Mouse (Mus musculus): Measurements from ENCODE around the gene Aurka.

Aurka gene

GRCm38 (mm10) chr2:172381341-172381740 is 11.0 kb upstream of the Aurka start:
- no peak for DNase-seq (ENCODE audit: low read depth, low spot score)

- DNase-seq (ENCODE audit: low read depth, low spot score): no peak
These were observed 10.2 kb upstream of the Aurka start for GRCm38 (mm10) chr2:172380513-172380912.

- no peak for DNase-seq (ENCODE audit: low read depth, low spot score)
These were observed 8.0 kb upstream of the Aurka start for GRCm38 (mm10) chr2:172378332-172378731.

- DNase-seq (ENCODE audit: low read depth, low spot score): no peak
These were observed 6.7 kb upstream of the Aurka start for GRCm38 (mm10) chr2:172376999-172377515.

GRCm38 (mm10) chr2:172376551-172376950 is 6.2 kb upstream of the Aurka start:
- no peak for DNase-seq (ENCODE audit: low read depth, low spot score)

- DNase-seq (ENCODE audit: low read depth, low spot score): no peak
These were observed 923 bp upstream of the Aurka start for GRCm38 (mm10) chr2:172371258-172371657.

- no peak for DNase-seq (ENCODE audit: low read depth, low spot score)
These were observed 7.2 kb downstream of the Aurka start for GRCm38 (mm10) chr2:172363176-172363575.

GRCm38 (mm10) chr2:172355833-172356232 is 14.5 kb downstream of the Aurka start:
- no peak for DNase-seq (ENCODE audit: low read depth, low spot score)

GRCm38 (mm10) chr2:172354761-172355160 is 15.6 kb downstream of the Aurka start:
- no peak for DNase-seq (ENCODE audit: low read depth, low spot score)

- no peak for DNase-seq (ENCODE audit: low read depth, low spot score)
These were observed 17.1 kb downstream of the Aurka start for GRCm38 (mm10) chr2:172353218-172353617.

- no peak for DNase-seq (ENCODE audit: low read depth, low spot score)
These were observed 19.6 kb downstream of the Aurka start for GRCm38 (mm10) chr2:172350773-172351172.

- no peak for DNase-seq (ENCODE audit: low read depth, low spot score)
These were observed 20.6 kb downstream of the Aurka start for GRCm38 (mm10) chr2:172349776-172350175.

- DNase-seq (ENCODE audit: low read depth, low spot score): no peak
These were observed 21.9 kb downstream of the Aurka start for GRCm38 (mm10) chr2:172348297-172348950.

GRCm38 (mm10) chr2:172346933-172347611 is 23.3 kb downstream of the Aurka start:
- no peak for DNase-seq (ENCODE audit: low read depth, low spot score)

- peak; percentile 30 for DNase-seq (ENCODE audit: low read depth, low spot score)
These were observed 24.1 kb downstream of the Aurka start for GRCm38 (mm10) chr2:172346034-172346929.

GRCm38 (mm10) chr2:172345258-172345738 is 25.0 kb downstream of the Aurka start, which contains the start of gene Fam210b:
Gene Fam210b, plus strand, starts transcription at chr2:172345565.
- peak; percentile 93 for DNase-seq (ENCODE audit: low read depth, low spot score)

- no peak for DNase-seq (ENCODE audit: low read depth, low spot score)
These were observed 25.7 kb downstream of the Aurka start for GRCm38 (mm10) chr2:172344669-172345068.

- DNase-seq (ENCODE audit: low read depth, low spot score): no peak
These were observed 26.6 kb downstream of the Aurka start for GRCm38 (mm10) chr2:172343751-172344150.

- no peak for DNase-seq (ENCODE audit: low read depth, low spot score)
These were observed 28.7 kb downstream of the Aurka start for GRCm38 (mm10) chr2:172341606-172342005.

GRCm38 (mm10) chr2:172340936-172341335 is 29.4 kb downstream of the Aurka start:
- no peak for DNase-seq (ENCODE audit: low read depth, low spot score)

- no peak for DNase-seq (ENCODE audit: low read depth, low spot score)
These were observed 32.0 kb downstream of the Aurka start for GRCm38 (mm10) chr2:172338206-172338942.

Measured in embryo, embryonic 11.5 days (tissue).